Mouse (Mus musculus) testis, adult 2 months (tissue): ENCODE data around the gene Tmem14a.
"Not testable (repeated sequence)": the region's sequence is repeated elsewhere in the genome, so short reads cannot be mapped to it uniquely, and the experiment has no call there.

ENCODE experiments used
- CTCF ChIP-seq: fragments of 200-500 bp; IDR thresholded peaks from 2 replicates; pipeline ENCODE4 v1.5.1; 2012; ENCODE audit warnings: low read depth, mild to moderate bottlenecking, inconsistent platforms, low read length, moderate library complexity; ENCODE audit not compliant: control insufficient read depth, insufficient read depth, insufficient replicate concordance
- POLR2A ChIP-seq: fragments of 200-500 bp; IDR thresholded peaks from 2 replicates; pipeline ENCODE4 v1.6.1; 2012; ENCODE audit warnings: low read depth, mild to moderate bottlenecking, inconsistent platforms, low read length, moderate library complexity; ENCODE audit not compliant: control insufficient read depth

DNA sequence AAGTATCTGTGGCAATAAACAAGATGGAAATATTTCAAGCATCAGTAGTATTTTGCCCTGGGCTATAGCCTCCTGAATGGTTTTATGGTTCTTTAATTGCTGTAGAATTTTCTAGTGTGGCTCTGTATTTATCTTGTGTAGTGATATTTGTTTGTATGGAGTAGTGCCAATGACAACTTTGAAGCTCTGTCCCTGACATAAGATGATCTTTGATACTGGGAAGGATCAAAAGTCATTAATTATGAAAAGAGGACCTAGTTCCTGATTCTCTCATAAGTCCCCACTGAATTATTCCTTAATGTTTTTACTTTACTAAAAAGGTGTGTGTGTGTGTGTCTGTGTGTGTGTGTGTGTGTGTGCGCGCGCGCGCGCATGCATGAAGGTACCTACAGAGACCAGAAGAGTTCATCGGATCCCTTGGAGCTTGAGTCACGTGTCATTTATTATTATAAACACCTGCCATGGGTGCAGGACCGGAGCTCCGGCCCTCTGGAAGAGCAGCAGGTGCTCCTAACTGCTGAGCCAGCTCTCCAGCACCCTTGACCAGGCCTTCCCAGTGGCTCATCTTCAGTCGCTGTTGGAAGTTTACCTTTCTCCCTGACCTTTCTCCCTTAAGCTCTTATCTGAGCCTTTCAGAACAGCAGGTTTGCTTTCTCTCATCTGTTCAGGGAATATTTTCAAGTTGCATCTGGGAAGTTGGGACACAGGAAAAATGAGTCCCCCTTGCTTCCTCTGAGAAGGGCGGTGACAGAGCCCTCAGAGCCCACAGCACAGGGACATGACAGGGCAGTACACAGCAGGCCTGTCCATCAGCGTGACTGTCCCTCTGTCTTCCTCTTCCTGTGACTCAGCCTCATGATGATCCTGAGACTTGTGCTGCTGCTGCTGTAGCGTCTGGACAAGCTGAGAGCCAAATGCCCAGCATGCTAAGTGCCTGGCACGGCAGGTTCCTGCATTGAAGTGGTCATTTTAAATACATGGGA, 10.7 kb downstream of the Tmem14a start:
- not testable (repeated sequence) for TF ChIP-seq CTCF, POLR2A
